Mouse (Mus musculus): ENCODE measurements at regions not wholly inside any gene's neighbourhood (a gene's known extent, or its start where the extent isn't known, plus 50 kb on each side); places are given as distances from the start of the nearest gene placed in this dataset.

- TF ChIP-seq POLR2A (IDR thresholded peaks at IDR 0.05; ENCODE audit: low read depth, low read length) (no peak), CTCF (conservative IDR thresholded peaks at IDR 0.05; ENCODE audit: insufficient read depth, insufficient read length, low read depth, low read length) (no peak)
Observed at GRCm38 (mm10) chr8:89202484-89203096, 158.6 kb upstream of the Sall1 start.

Data from kidney, adult 2 months (tissue).